Mouse (Mus musculus) spleen, embryonic (tissue): Measurements from ENCODE around the gene Krtap5-5.
"Not testable (repeated sequence)": the region's sequence is repeated elsewhere in the genome, so short reads cannot be mapped to it uniquely, and the experiment has no call there.

Experiments
- CTCF ChIA-PET: fragments of 350-600 bp; sonication (Branson Sonifier 250); formaldehyde crosslinking; loops from one replicate; lab custom pipeline; 2022; lab: Charles Lee

Krtap5-5 gene

DNA sequence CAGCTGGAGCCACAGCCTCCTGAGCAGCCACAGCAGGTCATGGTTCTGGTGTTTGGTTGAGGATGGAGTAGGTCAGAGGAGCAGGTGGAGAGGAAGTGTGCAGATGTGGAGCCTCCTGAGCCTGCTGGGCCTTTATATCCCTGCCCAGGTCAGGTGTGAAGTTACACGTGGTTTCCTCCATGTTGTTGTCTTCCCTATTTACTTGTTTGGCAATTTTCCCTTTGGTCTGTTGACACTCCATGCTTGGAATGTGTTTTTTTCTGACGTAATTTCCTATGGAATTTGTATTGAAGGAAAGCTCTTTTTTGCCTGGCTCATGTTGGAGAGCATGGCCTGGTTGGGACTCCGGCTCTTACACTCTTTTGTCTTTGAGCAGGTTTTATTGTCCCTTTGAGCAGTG, at the start of gene Krtap5-5:
Gene Krtap5-5 (minus strand): TSS at position 101 of the 400 bp plus-strand sequence.
- CTCF ChIA-PET: interaction anchor here (0.6 kb wide), 1 partner anchor 387 kb away, joined by 6 read pairs; no protein-coding TSS in a partner anchor

DNA sequence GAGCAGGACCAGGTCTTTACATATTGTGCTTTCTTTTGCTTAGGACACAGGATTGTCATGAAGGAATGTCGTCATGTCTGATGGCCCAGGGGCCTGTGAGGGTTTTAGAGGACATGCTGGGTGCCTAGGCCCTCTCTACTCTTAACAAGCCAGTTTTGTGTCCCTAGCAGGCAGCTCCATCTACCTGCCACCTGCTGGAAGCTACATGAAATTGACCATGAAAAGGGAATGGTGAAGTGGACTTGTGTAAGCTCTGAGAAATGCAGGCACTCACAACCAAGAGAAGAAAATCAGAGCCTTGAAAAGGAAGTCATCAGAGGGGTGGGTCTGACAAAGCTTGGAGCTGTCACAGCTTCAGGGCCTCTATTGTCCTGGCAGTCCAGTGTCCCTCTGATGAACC, 49.5 kb upstream of the Krtap5-5 start:
- CTCF ChIA-PET: not testable (repeated sequence)

DNA sequence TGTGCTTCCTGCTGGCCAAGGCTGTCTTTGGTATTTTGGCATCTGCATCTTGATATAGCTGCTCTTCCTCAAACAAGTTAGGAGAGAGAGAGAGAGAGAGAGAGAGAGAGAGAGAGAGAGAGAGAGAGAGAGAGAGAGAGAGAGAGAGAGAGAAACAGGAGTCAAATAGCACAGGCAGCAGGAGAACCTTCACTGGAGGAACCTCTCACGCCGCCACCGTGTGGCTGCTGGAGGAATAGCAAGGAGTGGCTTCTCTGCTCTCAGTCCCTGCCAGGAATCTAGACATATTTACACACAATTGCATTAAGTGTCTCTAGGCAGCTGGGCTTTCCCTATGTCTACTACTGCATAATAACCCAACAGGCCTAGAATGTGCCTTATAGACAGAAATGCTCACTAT, 48.4 kb upstream of the Krtap5-5 start:
- CTCF ChIA-PET: interaction anchor here (0.6 kb wide), 1 partner anchor 382 kb away, joined by 5 read pairs; no protein-coding TSS in a partner anchor

DNA sequence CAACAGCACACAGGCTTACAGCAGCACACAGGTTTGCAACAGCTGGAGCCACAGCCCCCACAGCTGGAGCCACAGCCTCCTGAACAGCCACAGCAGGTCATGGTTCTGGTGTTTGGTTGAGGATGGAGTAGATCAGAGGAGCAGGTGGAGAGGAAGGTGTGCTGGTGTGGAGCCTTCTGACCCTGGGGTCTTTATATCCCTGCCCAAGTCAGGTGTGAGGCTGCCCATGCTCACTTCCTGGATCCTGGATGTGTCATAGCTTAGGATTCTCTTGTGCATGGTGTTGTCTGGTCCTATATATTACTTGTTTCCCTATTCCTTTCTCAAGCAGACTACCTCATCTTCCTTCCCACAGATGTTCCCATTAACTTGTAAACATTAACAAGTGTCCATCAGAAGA, 44.5 kb upstream of the Krtap5-5 start, which contains the start of gene Gm4559:
Gene Gm4559 (minus strand): TSS at position 101 of the 400 bp plus-strand sequence.
- CTCF ChIA-PET: not testable (repeated sequence)

DNA sequence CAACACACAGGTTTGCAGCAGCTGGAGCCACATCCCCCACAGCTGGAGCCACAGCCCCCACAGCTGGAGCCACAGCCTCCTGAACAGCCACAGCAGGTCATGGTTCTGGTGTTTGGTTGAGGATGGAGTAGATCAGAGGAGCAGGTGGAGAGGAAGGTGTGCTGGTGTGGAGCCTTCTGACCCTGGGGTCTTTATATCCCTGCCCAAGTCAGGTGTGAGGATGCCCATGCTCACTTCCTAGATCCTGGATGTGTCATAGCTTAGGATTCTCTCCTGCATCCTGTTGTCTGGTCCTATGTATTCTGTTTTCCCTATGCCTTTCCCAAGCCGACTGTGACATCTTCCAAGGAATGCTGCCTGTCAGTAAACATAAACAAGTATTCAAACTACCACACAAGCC, 28.5 kb upstream of the Krtap5-5 start, which contains the start of gene Gm2431:
Gene Gm2431 (minus strand): TSS at position 101 of the 400 bp plus-strand sequence.
- CTCF ChIA-PET: not testable (repeated sequence)

DNA sequence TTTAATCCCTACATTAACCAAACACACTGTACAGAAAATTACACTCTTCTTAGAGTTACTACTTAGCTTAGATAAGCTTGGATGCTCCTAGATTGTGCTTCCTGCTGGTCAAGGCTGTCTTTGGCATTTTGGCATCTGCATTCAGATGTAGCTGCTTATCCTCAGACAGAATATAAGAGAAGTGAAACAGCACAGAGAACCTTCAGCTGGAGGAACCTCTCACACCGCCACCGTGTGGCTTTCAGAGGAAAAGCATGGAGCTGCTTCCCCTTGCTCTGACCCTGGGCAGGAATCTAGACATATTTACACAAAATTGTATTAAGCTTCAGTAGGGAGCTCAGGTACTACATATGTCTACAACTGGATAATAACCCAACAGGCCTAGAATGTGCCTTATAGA, 25.7 kb upstream of the Krtap5-5 start:
- CTCF ChIA-PET: no interaction called here

DNA sequence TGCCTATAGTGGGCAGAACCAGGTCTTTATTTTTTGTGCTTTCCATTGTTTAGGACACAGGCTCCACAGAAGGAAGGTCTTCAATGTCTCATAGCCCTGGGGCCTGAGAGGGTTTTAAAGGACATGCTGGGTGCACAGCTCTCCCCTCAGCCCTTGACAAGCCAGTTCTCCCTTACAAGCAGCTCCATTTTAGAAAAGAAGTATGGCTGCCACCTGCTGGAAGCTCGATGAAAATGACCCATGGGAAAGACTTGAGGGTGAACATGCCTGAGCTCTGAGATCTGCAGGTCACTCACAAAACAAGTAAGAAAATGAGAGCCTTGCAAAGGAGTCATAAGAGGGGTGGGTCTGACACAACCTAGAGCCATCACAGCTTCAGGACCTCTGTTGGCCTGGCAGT, 20.1 kb upstream of the Krtap5-5 start:
- CTCF ChIA-PET: no interaction called here

DNA sequence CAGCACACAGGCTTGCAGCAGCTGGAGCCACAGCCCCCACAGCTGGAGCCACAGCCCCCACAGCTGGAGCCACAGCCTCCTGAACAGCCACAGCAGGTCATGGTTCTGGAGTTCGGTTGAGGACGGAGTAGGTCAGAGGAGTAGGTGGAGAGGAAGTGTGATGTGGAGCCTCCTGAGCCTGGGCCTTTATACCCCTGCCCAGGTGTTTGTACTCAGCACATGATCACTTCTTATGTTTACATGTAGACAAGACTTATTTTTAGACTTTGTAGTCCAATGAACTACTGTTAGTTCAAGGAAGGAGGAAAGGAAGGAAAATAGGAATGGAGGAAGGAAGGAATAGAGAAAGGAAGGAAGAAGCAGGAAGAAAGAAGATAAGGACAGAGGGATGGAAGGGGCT, 11.2 kb upstream of the Krtap5-5 start, which contains the start of gene Gm40460:
Gene Gm40460 (minus strand): TSS at position 101 of the 400 bp plus-strand sequence.
- CTCF ChIA-PET: no interaction called here

DNA sequence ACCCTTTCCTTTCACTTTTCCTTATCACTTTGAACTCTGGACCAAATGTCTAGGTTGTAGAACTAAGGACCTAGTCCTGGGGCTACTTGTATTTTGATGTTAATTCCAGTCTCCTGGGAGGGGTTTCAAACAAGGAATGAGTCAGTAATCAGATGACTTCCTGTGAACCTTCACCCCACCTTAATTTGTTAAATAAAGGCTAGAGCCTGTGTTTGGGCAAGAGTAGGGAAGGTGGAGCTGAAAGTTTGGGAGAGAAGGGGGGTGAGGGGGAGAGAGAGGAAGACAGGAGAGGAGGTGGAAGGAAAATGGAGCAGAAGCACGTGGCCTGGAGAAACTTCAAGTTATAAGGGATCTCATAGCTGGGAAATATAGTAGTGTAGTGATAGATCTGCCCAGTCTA, 1.8 kb upstream of the Krtap5-5 start:
- CTCF ChIA-PET: no interaction called here

DNA sequence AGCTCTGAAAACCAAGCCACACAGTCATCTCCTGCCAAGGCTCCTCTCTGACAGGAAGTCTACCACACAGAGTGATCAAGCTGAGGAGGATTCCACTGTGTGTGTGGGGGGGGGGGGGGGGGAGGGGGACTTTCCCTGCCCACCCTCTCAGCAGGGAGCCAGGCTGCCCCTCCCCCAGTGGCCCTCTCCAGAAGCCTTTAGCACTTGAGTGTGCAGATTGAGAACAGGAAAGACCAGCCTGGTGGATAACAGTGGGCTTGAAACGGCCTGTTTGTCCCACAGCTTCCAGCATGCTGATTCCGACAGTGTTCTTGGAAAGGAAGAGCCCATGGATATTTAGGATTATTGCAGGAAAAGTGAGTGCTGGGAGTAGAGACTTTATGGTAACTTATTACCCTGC, 5.3 kb downstream of the Krtap5-5 start:
- CTCF ChIA-PET: no interaction called here

DNA sequence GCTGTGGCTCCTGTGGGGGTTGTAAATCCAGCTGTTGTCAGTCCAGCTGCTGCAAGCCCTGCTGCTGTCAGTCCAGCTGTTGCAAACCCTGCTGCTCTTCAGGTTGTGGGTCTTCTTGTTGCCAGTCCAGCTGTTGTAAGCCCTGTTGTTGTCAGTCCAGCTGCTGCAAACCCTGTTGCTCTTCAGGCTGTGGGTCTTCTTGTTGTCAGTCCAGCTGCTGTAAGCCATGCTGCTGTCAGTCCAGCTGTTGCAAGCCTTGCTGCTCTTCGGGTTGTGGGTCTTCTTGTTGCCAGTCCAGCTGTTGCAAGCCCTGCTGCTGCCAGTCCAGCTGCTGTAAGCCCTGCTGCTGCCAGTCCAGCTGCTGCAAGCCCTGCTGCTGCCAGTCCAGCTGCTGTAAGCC, 17.6 kb downstream of the Krtap5-5 start:
- CTCF ChIA-PET: not testable (repeated sequence)

DNA sequence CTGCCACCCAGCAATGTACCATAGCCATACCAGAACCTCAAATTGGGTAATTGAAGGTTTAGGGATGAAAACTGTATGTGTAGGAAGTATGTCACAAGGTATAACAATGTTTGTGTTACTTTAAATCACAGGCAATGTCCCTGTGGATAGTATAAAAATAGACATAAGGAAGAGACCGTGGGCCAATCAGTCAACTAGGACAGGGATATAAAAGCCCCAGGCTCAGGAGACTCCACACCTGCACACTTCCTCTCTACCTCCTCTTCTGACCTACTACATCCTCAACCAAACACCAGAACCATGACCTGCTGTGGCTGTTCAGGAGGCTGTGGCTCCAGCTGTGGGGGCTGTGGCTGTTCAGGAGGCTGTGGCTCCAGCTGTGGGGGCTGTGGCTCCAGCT, 18.2 kb downstream of the Krtap5-5 start, which contains the start of gene Gm7579:
Gene Gm7579 (plus strand): TSS at position 301 of the 400 bp plus-strand sequence.
- CTCF ChIA-PET: no interaction called here

DNA sequence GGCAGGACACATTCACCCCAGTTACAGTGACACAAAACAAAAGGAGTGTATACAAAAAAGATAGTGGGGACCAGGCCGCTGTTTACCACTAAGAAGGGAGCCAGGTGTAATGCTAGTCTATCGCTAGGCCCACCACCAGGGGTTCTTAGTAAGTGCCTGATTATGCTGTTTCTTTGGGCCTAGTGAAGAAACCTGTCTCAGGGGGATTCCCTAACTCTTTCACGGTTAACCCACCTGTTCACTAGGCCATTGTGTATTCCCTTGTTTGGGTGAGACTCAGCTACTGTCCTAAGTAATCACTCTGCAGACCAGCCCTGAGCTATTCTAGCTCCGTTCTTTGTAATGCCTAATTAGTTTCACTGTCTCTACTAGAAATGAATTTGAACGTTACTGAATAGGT, 22.9 kb downstream of the Krtap5-5 start:
- CTCF ChIA-PET: not testable (repeated sequence)

DNA sequence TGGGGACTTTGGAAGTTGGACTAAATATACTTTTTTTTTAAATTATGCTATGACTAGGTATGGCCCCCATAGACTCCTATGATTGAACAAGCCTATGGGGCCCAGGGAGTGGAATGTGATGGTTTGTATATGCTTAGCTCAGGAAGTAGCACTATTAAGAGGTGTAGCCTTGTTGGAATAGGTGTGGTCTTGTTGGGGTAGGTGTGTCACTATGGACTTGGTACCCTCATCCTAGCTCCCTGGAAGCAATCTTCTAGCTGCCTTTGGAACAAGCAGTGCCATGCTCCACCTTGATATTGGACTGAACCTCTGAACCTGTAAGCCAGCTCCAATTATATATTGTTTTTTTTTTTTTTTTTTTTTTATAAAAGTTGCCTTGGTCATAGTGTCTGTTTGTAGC, 24.3 kb downstream of the Krtap5-5 start:
- CTCF ChIA-PET: no interaction called here

DNA sequence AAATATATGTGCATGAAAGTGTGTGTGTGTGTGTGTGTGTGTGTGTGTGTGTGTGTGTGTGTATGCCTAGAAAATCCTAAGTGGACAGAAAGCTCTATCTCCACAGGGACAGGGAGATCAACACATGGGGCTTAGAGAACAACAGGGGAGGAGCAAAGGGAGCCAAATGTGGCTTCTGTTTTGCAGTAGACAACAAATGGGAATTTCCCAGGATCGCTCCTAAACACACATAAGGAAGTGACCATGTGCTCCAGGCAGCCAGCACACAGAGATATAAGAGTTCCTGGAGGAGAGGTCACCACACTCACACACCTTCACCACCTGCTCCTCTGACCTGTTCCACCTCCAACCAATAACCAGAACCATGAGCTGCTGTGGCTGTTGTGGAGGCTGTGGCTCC, 28.7 kb downstream of the Krtap5-5 start, which contains the start of gene Krtap5-3:
Gene Krtap5-3 (plus strand): TSS at position 301 of the 400 bp plus-strand sequence.
- CTCF ChIA-PET: interaction anchor here (0.9 kb wide), 1 partner anchor 33 kb away, joined by 4 read pairs; no protein-coding TSS in a partner anchor

DNA sequence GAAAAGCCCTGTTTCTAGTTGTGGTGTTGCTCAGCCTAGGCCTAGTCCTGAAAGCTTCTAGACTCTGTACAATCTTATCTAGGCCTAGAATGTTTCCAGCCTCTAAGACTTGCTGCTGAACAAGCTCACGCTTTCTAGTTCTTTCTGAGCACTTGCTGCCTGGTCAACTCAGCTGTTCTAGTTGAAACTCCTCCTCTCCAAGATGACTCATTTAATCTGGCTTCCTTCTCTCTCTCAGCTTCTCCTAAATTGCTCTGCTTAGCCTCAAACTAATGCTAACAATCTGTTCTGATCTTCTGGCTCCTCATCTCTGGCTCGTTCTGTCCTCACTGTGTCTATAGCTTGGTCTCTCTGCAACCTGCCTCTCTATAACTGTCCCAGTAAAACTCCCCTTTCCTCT, 31.0 kb downstream of the Krtap5-5 start:
- CTCF ChIA-PET: no interaction called here

DNA sequence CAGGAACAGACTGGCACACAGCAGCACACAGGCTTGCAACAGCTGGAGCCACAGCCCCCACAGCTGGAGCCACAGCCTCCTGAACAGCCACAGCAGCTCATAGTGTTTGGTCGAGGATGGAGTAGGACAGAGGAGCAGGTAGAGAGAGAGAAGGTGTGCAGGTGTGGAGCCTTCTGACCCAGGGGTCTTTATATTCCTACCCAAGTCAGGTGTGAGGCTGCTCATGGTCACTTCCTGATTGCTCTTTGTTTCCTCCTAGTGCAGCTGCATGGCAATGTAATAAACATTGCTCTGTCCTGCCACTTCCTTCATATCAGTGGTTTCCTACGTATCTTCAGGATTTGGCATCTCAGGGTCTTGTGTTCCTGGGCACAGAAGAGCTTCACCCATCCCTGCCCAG, 39.5 kb downstream of the Krtap5-5 start, which contains the start of gene Gm10153:
Gene Gm10153 (minus strand): TSS at position 101 of the 400 bp plus-strand sequence.
- CTCF ChIA-PET: no interaction called here

DNA sequence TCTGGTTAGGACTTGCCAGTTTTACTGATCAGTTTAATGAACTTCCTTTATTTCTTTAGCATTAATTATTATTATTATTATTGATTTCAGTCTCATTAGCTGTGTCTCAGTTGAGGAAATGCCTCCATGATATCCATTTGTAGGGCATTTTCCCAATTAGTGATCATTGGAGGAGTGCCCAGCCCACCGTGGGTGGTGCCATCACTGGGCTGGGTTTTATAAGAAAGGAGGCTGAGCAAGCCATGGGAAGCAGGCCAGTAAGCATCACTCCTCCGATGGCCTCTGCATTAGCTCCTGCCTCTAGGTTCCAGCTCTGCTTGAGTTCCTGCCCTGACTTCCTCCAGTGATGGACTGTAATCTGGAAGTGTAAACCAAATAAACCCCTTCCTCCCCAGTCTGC, 41.6 kb downstream of the Krtap5-5 start:
- CTCF ChIA-PET: no interaction called here

DNA sequence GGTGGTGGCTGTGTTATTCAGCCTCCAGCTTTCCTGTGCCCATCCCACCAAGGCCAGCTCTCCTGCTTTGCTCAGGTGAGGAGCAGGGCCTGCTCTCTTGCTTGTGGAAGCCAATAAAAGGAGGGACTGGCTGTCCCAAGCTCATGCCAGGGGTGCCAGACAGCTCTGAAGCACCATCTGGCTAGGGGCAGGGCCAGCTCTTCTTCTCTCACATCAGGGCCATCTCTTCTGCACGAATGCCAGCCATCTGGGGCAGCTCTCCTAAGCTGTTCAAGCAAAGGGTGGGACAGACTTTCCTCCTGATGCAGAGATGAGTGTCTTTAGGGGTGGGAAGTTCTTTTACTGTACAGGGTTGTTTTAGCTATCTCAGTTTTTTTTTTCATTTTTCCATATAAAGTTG, 48.8 kb downstream of the Krtap5-5 start:
- CTCF ChIA-PET: no interaction called here
